Mouse (Mus musculus) myocyte (in vitro differentiated cells): ENCODE results near the gene Fam118b. TPM values are rescaled to one million over a fixed set of nuclear protein-coding genes. Genes with fewer than 3 reads are reported as not detected.

Experiments used
- H3K27me3 ChIP-seq: one replicate; pipeline ENCODE4 v1.6.1; 2011; ENCODE audit not compliant: control insufficient read depth, insufficient read depth, insufficient read length
- H3K36me3 ChIP-seq: one replicate; pipeline ENCODE4 v1.6.1; 2011; ENCODE audit not compliant: control insufficient read depth, insufficient read depth
- H3K4me2 ChIP-seq: one replicate; pipeline ENCODE4 v1.6.1; 2011; ENCODE audit warnings: low read depth, control low read depth
- H3K4me3 ChIP-seq: one replicate; pipeline ENCODE4 v1.5.1; 2011; ENCODE audit warnings: mild to moderate bottlenecking, control low read depth, moderate library complexity
- H3K79me2 ChIP-seq: one replicate; pipeline ENCODE4 v1.6.1; 2011; ENCODE audit not compliant: control insufficient read depth, insufficient read depth
- H3ac ChIP-seq: one replicate; pipeline ENCODE4 v1.6.1; 2011; ENCODE audit not compliant: control insufficient read depth, insufficient read length
- CEBPB ChIP-seq: IDR thresholded peaks from 2 replicates; pipeline ENCODE4 v1.6.1; 2011; ENCODE audit warnings: mild to moderate bottlenecking, moderate library complexity; ENCODE audit not compliant: poor library complexity, insufficient read depth, severe bottlenecking
- E2F4 ChIP-seq: IDR thresholded peaks from one replicate; pipeline ENCODE4 v1.6.1; 2011; ENCODE audit warnings: mild to moderate bottlenecking, control low read depth, moderate library complexity; ENCODE audit not compliant: insufficient read depth
- MAX ChIP-seq: IDR thresholded peaks from one replicate; pipeline ENCODE4 v1.6.1; 2011; ENCODE audit warnings: low read depth, mild to moderate bottlenecking, control low read depth
- MYOD1 ChIP-seq, 3 experiments: IDR thresholded peaks; one replicate each; pipeline ENCODE4 v1.6.1; 2011; ENCODE audit warnings: control low read depth in 2 of 3, low read depth in 2 of 3, mild to moderate bottlenecking in 2 of 3, moderate library complexity in 1 of 3; ENCODE audit not compliant: insufficient read length in 2 of 3, control insufficient read depth in 1 of 3
- MYOG ChIP-seq, 3 experiments: IDR thresholded peaks; one replicate each; pipeline ENCODE4 v1.6.1; 2011; ENCODE audit warnings: control low read depth in 2 of 3, low read depth in 2 of 3, mild to moderate bottlenecking in 2 of 3; ENCODE audit not compliant: insufficient read length in 2 of 3, control insufficient read depth in 1 of 3, insufficient read depth in 1 of 3
- POLR2A ChIP-seq: IDR thresholded peaks from one replicate; pipeline ENCODE4 v1.6.1; 2011; ENCODE audit warnings: low read depth, mild to moderate bottlenecking, control low read depth, moderate library complexity; ENCODE audit not compliant: insufficient read length
- POLR2AphosphoS2 ChIP-seq: IDR thresholded peaks from one replicate; pipeline ENCODE4 v1.6.1; 2011; ENCODE audit warnings: low read depth, control low read depth; ENCODE audit not compliant: insufficient read length
- REST ChIP-seq: IDR thresholded peaks from one replicate; pipeline ENCODE4 v1.6.1; 2011; ENCODE audit warnings: mild to moderate bottlenecking, control low read depth, moderate library complexity; ENCODE audit not compliant: insufficient read depth, insufficient read length
- SRF ChIP-seq: IDR thresholded peaks from one replicate; pipeline ENCODE4 v1.6.1; 2011; ENCODE audit warnings: low read depth; ENCODE audit not compliant: control insufficient read depth, insufficient read length
- TCF12 ChIP-seq: IDR thresholded peaks from one replicate; pipeline ENCODE4 v1.6.1; 2011; ENCODE audit warnings: mild to moderate bottlenecking, control low read depth; ENCODE audit not compliant: poor library complexity, insufficient read depth, severe bottlenecking
- TCF3 ChIP-seq: IDR thresholded peaks from one replicate; pipeline ENCODE4 v1.6.1; 2011; ENCODE audit warnings: low read depth, control low read depth; ENCODE audit not compliant: insufficient read length
- USF1 ChIP-seq: IDR thresholded peaks from one replicate; pipeline ENCODE4 v1.6.1; 2011; ENCODE audit warnings: low read depth, mild to moderate bottlenecking, control low read depth, moderate library complexity
- polyA plus RNA-seq: library from polyadenylated mRNA; unstranded; fragments of >200 nt; fragmentation: generic; extraction: Trizol; gene quantifications from one replicate; pipeline ENCODE4 v1.2.1, GENCODE M21; 2012; ENCODE audit warnings: missing spikeins

The Fam118b gene
- polyA plus RNA-seq, 1 experiment: 27.1 TPM

GRCm38 (mm10) chr9:35235996-35236395, 31.6 kb downstream of the Fam118b start:
- TF ChIP-seq MAX: no peak
- Histone ChIP-seq H3K79me2 (peaks cover 7% of the 10 kb centered on the region), H3ac (no peak overlapping the region)

DNA sequence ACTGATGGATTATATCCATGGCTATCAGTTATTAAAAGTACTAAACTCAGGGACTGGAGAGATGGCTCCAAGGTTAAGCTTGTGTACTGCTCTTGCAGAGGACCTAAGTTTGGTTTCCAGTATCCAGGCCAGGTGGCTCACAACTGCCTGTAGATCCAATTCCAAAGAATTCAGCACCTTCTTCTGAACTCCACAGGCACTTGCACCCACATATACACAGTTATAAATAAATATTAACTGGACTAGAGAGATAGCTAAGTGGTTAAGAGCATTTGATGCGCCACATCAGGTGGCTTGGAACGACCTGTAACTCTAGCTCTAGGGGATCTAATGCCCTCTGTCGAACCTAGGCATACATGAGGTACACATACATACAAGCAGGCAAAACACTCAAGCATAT, 38.9 kb downstream of the Fam118b start:
- Histone ChIP-seq H3K4me2 (no peak overlapping the region), H3ac (no peak overlapping the region), H3K79me2 (no peaks in the 10 kb centered on the region), H3K4me3 (no peak overlapping the region), H3K36me3 (peaks cover 18% of the 10 kb centered on the region), H3K27me3 (no peaks in the 10 kb centered on the region)
- TF ChIP-seq CEBPB (no peak), TCF3 (no peak)

More at GRCm38 (mm10) chr9:35235996-35236395, 31.6 kb downstream of the Fam118b start:
- Histone ChIP-seq H3K27me3 (no peaks in the 10 kb centered on the region), H3K4me2 (no peak overlapping the region), H3K36me3 (peaks cover 25% of the 10 kb centered on the region), H3K4me3 (no peak overlapping the region)

GRCm38 (mm10) chr9:35223466-35223865, 44.1 kb downstream of the Fam118b start:
- Histone ChIP-seq H3K4me3 (no peak overlapping the region), H3K36me3 (peaks cover 12% of the 10 kb centered on the region), H3K27me3 (no peaks in the 10 kb centered on the region), H3ac (no peak overlapping the region), H3K79me2 (no peaks in the 10 kb centered on the region), H3K4me2 (no peak overlapping the region)
- TF ChIP-seq POLR2A (no peak), CEBPB (no peak), USF1 (no peak), MAX (no peak), MYOD1 (IDR thresholded peaks at IDR 0.05; ENCODE audit: control insufficient read depth in 1 of 3, insufficient read length in 2 of 3, low read depth in 2 of 3) (no peak), SRF (no peak), REST (no peak), E2F4 (no peak), TCF3 (no peak), MYOG (IDR thresholded peaks at IDR 0.05; ENCODE audit: control insufficient read depth in 1 of 3, insufficient read depth in 1 of 3, insufficient read length in 2 of 3, low read depth in 2 of 3) (no peak), TCF12 (no peak), POLR2AphosphoS2 (no peak)

DNA sequence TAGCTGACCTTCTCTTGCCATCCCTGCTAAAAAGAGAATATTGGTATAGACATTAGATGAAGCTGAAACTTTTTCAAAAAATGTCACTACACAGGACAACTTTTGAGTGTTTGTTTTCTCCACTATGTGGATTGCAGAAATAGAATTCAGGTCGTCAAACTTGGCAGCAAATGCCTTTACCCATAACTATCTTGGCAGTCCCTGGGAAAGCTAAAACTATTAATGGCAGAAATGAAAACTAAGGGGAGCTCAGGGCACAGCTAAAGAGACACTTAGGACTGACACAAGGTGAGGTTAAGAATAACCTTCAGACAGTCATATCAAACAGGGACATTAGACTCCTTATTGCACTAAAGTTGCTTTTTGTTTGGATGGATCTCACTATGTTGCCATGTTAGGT, 49.6 kb downstream of the Fam118b start:
- no peak overlapping the region for H3K4me2 ChIP-seq
- H3ac ChIP-seq: no peak overlapping the region
- H3K27me3 ChIP-seq: no peaks in the 10 kb centered on the region
- peaks cover 36% of the 10 kb centered on the region for H3K36me3 ChIP-seq
- H3K79me2 ChIP-seq: no peaks in the 10 kb centered on the region
- TF ChIP-seq POLR2A: no peak
- TF ChIP-seq CEBPB: no peak
- no peak for TF ChIP-seq USF1
- TF ChIP-seq REST: no peak
- H3K4me3 ChIP-seq: no peak overlapping the region

GRCm38 (mm10) chr9:35211573-35212511, 55.8 kb downstream of the Fam118b start:
- H3K36me3 ChIP-seq: peaks cover 14% of the 10 kb centered on the region
- H3K27me3 ChIP-seq: no peaks in the 10 kb centered on the region
- peak overlapping the region; percentile 99 for H3K4me3 ChIP-seq
- TF ChIP-seq REST (no peak), MYOG (IDR thresholded peaks at IDR 0.05; ENCODE audit: control insufficient read depth in 1 of 3, insufficient read depth in 1 of 3, insufficient read length in 2 of 3, low read depth in 2 of 3) (no peak), POLR2A (no peak), E2F4 (no peak), TCF3 (no peak), TCF12 (no peak), USF1 (no peak), CEBPB (no peak), MAX (no peak), POLR2AphosphoS2 (no peak), MYOD1 (IDR thresholded peaks at IDR 0.05; ENCODE audit: control insufficient read depth in 1 of 3, insufficient read length in 2 of 3, low read depth in 2 of 3) (no peak), SRF (no peak)
- peak overlapping the region; percentile 72 for H3K4me2 ChIP-seq
- H3ac ChIP-seq: peak overlapping the region; percentile 90
- H3K79me2 ChIP-seq: peaks cover 20% of the 10 kb centered on the region
